Mouse (Mus musculus): ENCODE data around the gene Ube2c. TPM values are rescaled to one million over a fixed set of nuclear protein-coding genes. Genes with fewer than 3 reads are reported as not detected.

The Ube2c gene
- polyA plus RNA-seq, 1 experiment from 2014 or later, result 488 TPM

- Histone ChIP-seq H3K4me3 (no peak within 1 kb of the TSS), H3K4me1 (peaks cover 3% of the 10 kb centered on the region; the same call in 1 of the 2 replicates), H3K9me3 (no peaks in the 10 kb centered on the region), H3K36me3 (no peaks in the 10 kb centered on the region), H3K27ac (no peak within 1 kb of the TSS), H3K4me2 (replicated peaks) (no peak within 1 kb of the TSS), H3K27me3 (0 out of 2 replicates have a peak, but pooled peaks cover 4% of the 10 kb centered on the region), H3K9ac (no peak within 1 kb of the TSS)
- ATAC-seq (ENCODE audit: insufficient number of reproducible peaks, insufficient read depth, low FRiP score, low TSS enrichment), result no peak
- WGBS, result 69% methylated on average over 8 of the region's 8 CpGs
These were observed 9.9 kb downstream of the Ube2c start, which contains the start of gene Tnnc2 for GRCm38 (mm10) chr2:164779481-164780086. Gene Tnnc2 (minus strand): TSS chr2:164779967.

GRCm38 (mm10) chr2:164781876-164782275 lies 12.2 kb downstream of the Ube2c start:
- no peak overlapping the region for H3K9ac ChIP-seq
- H3K4me3 ChIP-seq, result no peak overlapping the region
- H3K36me3 ChIP-seq, result no peaks in the 10 kb centered on the region
- WGBS, result 63% methylated on average over 4 of the region's 4 CpGs
- H3K4me1 ChIP-seq, result peaks cover 12% of the 10 kb centered on the region; the same call in 1 of the 2 replicates
- no peak for ATAC-seq (ENCODE audit: insufficient number of reproducible peaks, insufficient read depth, low FRiP score, low TSS enrichment)
- H3K9me3 ChIP-seq, result no peaks in the 10 kb centered on the region
- no peak overlapping the region for H3K27ac ChIP-seq
- H3K4me2 ChIP-seq (replicated peaks), result no peak overlapping the region
- 0 out of 2 replicates have a peak, but pooled peaks cover 2% of the 10 kb centered on the region for H3K27me3 ChIP-seq

GRCm38 (mm10) chr2:164783926-164784581 lies 14.4 kb downstream of the Ube2c start:
- ATAC-seq (ENCODE audit: insufficient number of reproducible peaks, insufficient read depth, low FRiP score, low TSS enrichment), result no peak
- Histone ChIP-seq H3K4me1 (peaks cover 15% of the 10 kb centered on the region; the same call in 1 of the 2 replicates), H3K27me3 (no peaks in the 10 kb centered on the region), H3K4me3 (no peak overlapping the region), H3K4me2 (replicated peaks) (peak overlapping the region; percentile 64; the same call in 1 of the 2 replicates), H3K9ac (no peak overlapping the region), H3K36me3 (0 out of 2 replicates have a peak, but pooled peaks cover 4% of the 10 kb centered on the region), H3K27ac (no peak overlapping the region), H3K9me3 (no peaks in the 10 kb centered on the region)
- 71% methylated on average over 7 of the region's 7 CpGs for WGBS

GRCm38 (mm10) chr2:164784869-164785420 lies 15.2 kb downstream of the Ube2c start:
- WGBS, result 16% methylated on average over 7 of the region's 7 CpGs
- Histone ChIP-seq H3K9ac (peak overlapping the region; percentile 78), H3K36me3 (0 out of 2 replicates have a peak, but pooled peaks cover 4% of the 10 kb centered on the region), H3K4me2 (replicated peaks) (peak overlapping the region; percentile 64), H3K27ac (peak overlapping the region; percentile 67), H3K9me3 (no peaks in the 10 kb centered on the region), H3K27me3 (no peaks in the 10 kb centered on the region), H3K4me3 (peak overlapping the region; percentile 57), H3K4me1 (peaks cover 15% of the 10 kb centered on the region; the same call in 1 of the 2 replicates)
- no peak for ATAC-seq (ENCODE audit: insufficient number of reproducible peaks, insufficient read depth, low FRiP score, low TSS enrichment)

- under 1% methylated on average over 80 of the region's 89 CpGs for WGBS
- Histone ChIP-seq H3K9ac (peak within 1 kb of the TSS; percentile 78), H3K9me3 (no peaks in the 10 kb centered on the region), H3K27me3 (no peaks in the 10 kb centered on the region), H3K36me3 (0 out of 2 replicates have a peak, but pooled peaks cover 5% of the 10 kb centered on the region), H3K4me2 (replicated peaks) (peak within 1 kb of the TSS; percentile 64), H3K4me1 (peaks cover 15% of the 10 kb centered on the region; the same call in 1 of the 2 replicates), H3K4me3 (peak within 1 kb of the TSS; percentile 57), H3K27ac (peak within 1 kb of the TSS; percentile 67)
- ATAC-seq (ENCODE audit: insufficient number of reproducible peaks, insufficient read depth, low FRiP score, low TSS enrichment), result peak; percentile 91
These were observed 16.0 kb downstream of the Ube2c start, which contains the start of gene Snx21 for GRCm38 (mm10) chr2:164785481-164786387. Gene Snx21 (plus strand): TSS chr2:164785823.

- Histone ChIP-seq H3K9ac (peak overlapping the region; percentile 78), H3K27me3 (no peaks in the 10 kb centered on the region), H3K27ac (peak overlapping the region; percentile 67), H3K4me1 (peaks cover 15% of the 10 kb centered on the region; the same call in 1 of the 2 replicates), H3K4me2 (replicated peaks) (peak overlapping the region; percentile 64), H3K4me3 (peak overlapping the region; percentile 57), H3K9me3 (no peaks in the 10 kb centered on the region), H3K36me3 (peaks cover 12% of the 10 kb centered on the region; the same call in 1 of the 2 replicates)
- ATAC-seq (ENCODE audit: insufficient number of reproducible peaks, insufficient read depth, low FRiP score, low TSS enrichment), result no peak
- WGBS, result 9% methylated on average over 15 of the region's 15 CpGs
These were observed 16.7 kb downstream of the Ube2c start for GRCm38 (mm10) chr2:164786388-164786885.

- no peak overlapping the region for H3K27ac ChIP-seq
- H3K4me1 ChIP-seq, result peaks cover 15% of the 10 kb centered on the region; the same call in 1 of the 2 replicates
- peak overlapping the region; percentile 57 for H3K4me3 ChIP-seq
- peaks cover 18% of the 10 kb centered on the region for H3K36me3 ChIP-seq
- peak overlapping the region; percentile 64 for H3K4me2 ChIP-seq (replicated peaks)
- 79% methylated on average over 3 of the region's 3 CpGs for WGBS
- H3K9me3 ChIP-seq, result no peaks in the 10 kb centered on the region
- ATAC-seq (ENCODE audit: insufficient number of reproducible peaks, insufficient read depth, low FRiP score, low TSS enrichment), result no peak
- H3K9ac ChIP-seq, result no peak overlapping the region; the same call in 1 of the 2 replicates
- H3K27me3 ChIP-seq, result no peaks in the 10 kb centered on the region
These were observed 17.3 kb downstream of the Ube2c start for GRCm38 (mm10) chr2:164787032-164787431.

GRCm38 (mm10) chr2:164787779-164788178 lies 18.1 kb downstream of the Ube2c start:
- no peak overlapping the region for H3K4me3 ChIP-seq
- no peak for ATAC-seq (ENCODE audit: insufficient number of reproducible peaks, insufficient read depth, low FRiP score, low TSS enrichment)
- H3K9ac ChIP-seq, result no peak overlapping the region
- H3K27ac ChIP-seq, result no peak overlapping the region
- WGBS, result 75% methylated on average over 10 of the region's 10 CpGs
- H3K27me3 ChIP-seq, result no peaks in the 10 kb centered on the region
- no peak overlapping the region for H3K4me2 ChIP-seq (replicated peaks)
- H3K4me1 ChIP-seq, result peaks cover 15% of the 10 kb centered on the region; the same call in 1 of the 2 replicates
- H3K9me3 ChIP-seq, result no peaks in the 10 kb centered on the region
- H3K36me3 ChIP-seq, result peaks cover 25% of the 10 kb centered on the region

- no peak for ATAC-seq (ENCODE audit: insufficient number of reproducible peaks, insufficient read depth, low FRiP score, low TSS enrichment)
- Histone ChIP-seq H3K4me1 (peaks cover 15% of the 10 kb centered on the region; the same call in 1 of the 2 replicates), H3K9ac (no peak overlapping the region), H3K27me3 (no peaks in the 10 kb centered on the region), H3K36me3 (peaks cover 25% of the 10 kb centered on the region), H3K4me3 (no peak overlapping the region), H3K27ac (no peak overlapping the region), H3K9me3 (no peaks in the 10 kb centered on the region), H3K4me2 (replicated peaks) (no peak overlapping the region)
- WGBS, result 52% methylated on average over 4 of the region's 4 CpGs
These were observed 18.7 kb downstream of the Ube2c start for GRCm38 (mm10) chr2:164788411-164788810.

- no peak for ATAC-seq (ENCODE audit: insufficient number of reproducible peaks, insufficient read depth, low FRiP score, low TSS enrichment)
- H3K4me1 ChIP-seq, result peaks cover 8% of the 10 kb centered on the region; the same call in 1 of the 2 replicates
- WGBS, result 79% methylated on average over 4 of the region's 4 CpGs
- no peaks in the 10 kb centered on the region for H3K27me3 ChIP-seq
- H3K36me3 ChIP-seq, result peaks cover 35% of the 10 kb centered on the region
- no peak overlapping the region for H3K27ac ChIP-seq
- no peak overlapping the region for H3K9ac ChIP-seq
- H3K4me2 ChIP-seq (replicated peaks), result no peak overlapping the region
- H3K4me3 ChIP-seq, result no peak overlapping the region
- no peaks in the 10 kb centered on the region for H3K9me3 ChIP-seq
These were observed 20.8 kb downstream of the Ube2c start for GRCm38 (mm10) chr2:164790451-164790850.
